Mouse (Mus musculus): ENCODE results near the gene Tomm40. TPM values are rescaled to one million over a fixed set of nuclear protein-coding genes. Genes with fewer than 3 reads are reported as not detected.
"Not testable (repeated sequence)": the region's sequence is repeated elsewhere in the genome, so short reads cannot be mapped to it uniquely, and the experiment has no call there.

Gene Tomm40
- polyA plus RNA-seq, 1 experiment = 23.8 TPM

- Histone ChIP-seq H3K4me1 (ENCODE audit: control insufficient read depth, insufficient read depth, low read length) (peaks cover 42% of the 10 kb centered on the region), H3K4me3 (ENCODE audit: insufficient read depth, low read length) (no peak overlapping the region), H3K27ac (ENCODE audit: insufficient read depth, low read depth, low read length) (no peak overlapping the region)
- TF ChIP-seq CTCF (IDR thresholded peaks at IDR 0.05; ENCODE audit: low read depth, low read length) (no peak), POLR2A (IDR thresholded peaks at IDR 0.05; ENCODE audit: borderline replicate concordance, low read depth, low read length) (no peak)
These were observed 23.8 kb downstream of the Tomm40 start for GRCm38 (mm10) chr7:19691434-19691833.

GRCm38 (mm10) chr7:19690845-19691244, 24.4 kb downstream of the Tomm40 start:
- H3K27ac ChIP-seq (ENCODE audit: insufficient read depth, low read depth, low read length) = no peak overlapping the region
- H3K4me1 ChIP-seq (ENCODE audit: control insufficient read depth, insufficient read depth, low read length) = peaks cover 38% of the 10 kb centered on the region
- no peak for TF ChIP-seq POLR2A (IDR thresholded peaks at IDR 0.05; ENCODE audit: borderline replicate concordance, low read depth, low read length)
- no peak for TF ChIP-seq CTCF (IDR thresholded peaks at IDR 0.05; ENCODE audit: low read depth, low read length)
- H3K4me3 ChIP-seq (ENCODE audit: insufficient read depth, low read length) = no peak overlapping the region

- Histone ChIP-seq H3K27ac (ENCODE audit: insufficient read depth, low read depth, low read length) (no peak overlapping the region), H3K4me1 (ENCODE audit: control insufficient read depth, insufficient read depth, low read length) (peaks cover 34% of the 10 kb centered on the region), H3K4me3 (ENCODE audit: insufficient read depth, low read length) (no peak overlapping the region)
- TF ChIP-seq POLR2A (IDR thresholded peaks at IDR 0.05; ENCODE audit: borderline replicate concordance, low read depth, low read length) (no peak), CTCF (IDR thresholded peaks at IDR 0.05; ENCODE audit: low read depth, low read length) (no peak)
These were observed 26.6 kb downstream of the Tomm40 start for GRCm38 (mm10) chr7:19688611-19689010.

GRCm38 (mm10) chr7:19688101-19688500, 27.1 kb downstream of the Tomm40 start:
- TF ChIP-seq CTCF (IDR thresholded peaks at IDR 0.05; ENCODE audit: low read depth, low read length) (no peak), POLR2A (IDR thresholded peaks at IDR 0.05; ENCODE audit: borderline replicate concordance, low read depth, low read length) (no peak)
- no peak overlapping the region for H3K4me3 ChIP-seq (ENCODE audit: insufficient read depth, low read length)
- H3K27ac ChIP-seq (ENCODE audit: insufficient read depth, low read depth, low read length) = no peak overlapping the region
- H3K4me1 ChIP-seq (ENCODE audit: control insufficient read depth, insufficient read depth, low read length) = peaks cover 35% of the 10 kb centered on the region

- not testable (repeated sequence) for H3K4me3 ChIP-seq (ENCODE audit: insufficient read depth, low read length); H3K27ac ChIP-seq (ENCODE audit: insufficient read depth, low read depth, low read length)
- peaks cover 31% of the 10 kb centered on the region for H3K4me1 ChIP-seq (ENCODE audit: control insufficient read depth, insufficient read depth, low read length)
These were observed 28.2 kb downstream of the Tomm40 start for GRCm38 (mm10) chr7:19686927-19687583.

GRCm38 (mm10) chr7:19686521-19686920, 28.7 kb downstream of the Tomm40 start:
- H3K4me1 ChIP-seq (ENCODE audit: control insufficient read depth, insufficient read depth, low read length) = peaks cover 31% of the 10 kb centered on the region
- no peak overlapping the region for H3K4me3 ChIP-seq (ENCODE audit: insufficient read depth, low read length)
- H3K27ac ChIP-seq (ENCODE audit: insufficient read depth, low read depth, low read length) = no peak overlapping the region
- TF ChIP-seq POLR2A (IDR thresholded peaks at IDR 0.05; ENCODE audit: borderline replicate concordance, low read depth, low read length) (no peak), CTCF (IDR thresholded peaks at IDR 0.05; ENCODE audit: low read depth, low read length) (no peak)

GRCm38 (mm10) chr7:19685374-19685773, 29.9 kb downstream of the Tomm40 start:
- no peak overlapping the region for H3K27ac ChIP-seq (ENCODE audit: insufficient read depth, low read depth, low read length)

GRCm38 (mm10) chr7:19683771-19684201, 31.5 kb downstream of the Tomm40 start:
- peaks cover 34% of the 10 kb centered on the region for H3K4me1 ChIP-seq (ENCODE audit: control insufficient read depth, insufficient read depth, low read length)
- TF ChIP-seq POLR2A (IDR thresholded peaks at IDR 0.05; ENCODE audit: borderline replicate concordance, low read depth, low read length) = no peak
- no peak for TF ChIP-seq CTCF (IDR thresholded peaks at IDR 0.05; ENCODE audit: low read depth, low read length)
- no peak overlapping the region for H3K4me3 ChIP-seq (ENCODE audit: insufficient read depth, low read length)

More at GRCm38 (mm10) chr7:19685374-19685773, 29.9 kb downstream of the Tomm40 start:
- H3K4me3 ChIP-seq (ENCODE audit: insufficient read depth, low read length) = no peak overlapping the region
- peaks cover 34% of the 10 kb centered on the region for H3K4me1 ChIP-seq (ENCODE audit: control insufficient read depth, insufficient read depth, low read length)
- TF ChIP-seq CTCF (IDR thresholded peaks at IDR 0.05; ENCODE audit: low read depth, low read length) (no peak), POLR2A (IDR thresholded peaks at IDR 0.05; ENCODE audit: borderline replicate concordance, low read depth, low read length) (no peak)

GRCm38 (mm10) chr7:19682979-19683378, 32.3 kb downstream of the Tomm40 start:
- Histone ChIP-seq H3K4me1 (ENCODE audit: control insufficient read depth, insufficient read depth, low read length) (peaks cover 34% of the 10 kb centered on the region), H3K4me3 (ENCODE audit: insufficient read depth, low read length) (no peak overlapping the region), H3K27ac (ENCODE audit: insufficient read depth, low read depth, low read length) (peak overlapping the region; percentile 62)
- TF ChIP-seq POLR2A (IDR thresholded peaks at IDR 0.05; ENCODE audit: borderline replicate concordance, low read depth, low read length) = no peak
- TF ChIP-seq CTCF (IDR thresholded peaks at IDR 0.05; ENCODE audit: low read depth, low read length) = no peak

More at GRCm38 (mm10) chr7:19683771-19684201, 31.5 kb downstream of the Tomm40 start:
- peak overlapping the region; percentile 91 for H3K27ac ChIP-seq (ENCODE audit: insufficient read depth, low read depth, low read length)

- TF ChIP-seq CTCF (IDR thresholded peaks at IDR 0.05; ENCODE audit: low read depth, low read length) (no peak), POLR2A (IDR thresholded peaks at IDR 0.05; ENCODE audit: borderline replicate concordance, low read depth, low read length) (no peak)
- Histone ChIP-seq H3K4me3 (ENCODE audit: insufficient read depth, low read length) (no peak within 1 kb of the TSS), H3K4me1 (ENCODE audit: control insufficient read depth, insufficient read depth, low read length) (peaks cover 39% of the 10 kb centered on the region), H3K27ac (ENCODE audit: insufficient read depth, low read depth, low read length) (no peak within 1 kb of the TSS)
These were observed 34.0 kb downstream of the Tomm40 start, which contains the start of the genes Gm44805 and Apoc4 for GRCm38 (mm10) chr7:19681202-19681694. Gene Gm44805, minus strand, starts transcription at chr7:19681423. Gene Apoc4, minus strand, starts transcription at chr7:19681479.

Data from bone marrow macrophage, adult 2 months (primary cell).